Mouse (Mus musculus): ENCODE measurements around the gene Hmga2.

DNA sequence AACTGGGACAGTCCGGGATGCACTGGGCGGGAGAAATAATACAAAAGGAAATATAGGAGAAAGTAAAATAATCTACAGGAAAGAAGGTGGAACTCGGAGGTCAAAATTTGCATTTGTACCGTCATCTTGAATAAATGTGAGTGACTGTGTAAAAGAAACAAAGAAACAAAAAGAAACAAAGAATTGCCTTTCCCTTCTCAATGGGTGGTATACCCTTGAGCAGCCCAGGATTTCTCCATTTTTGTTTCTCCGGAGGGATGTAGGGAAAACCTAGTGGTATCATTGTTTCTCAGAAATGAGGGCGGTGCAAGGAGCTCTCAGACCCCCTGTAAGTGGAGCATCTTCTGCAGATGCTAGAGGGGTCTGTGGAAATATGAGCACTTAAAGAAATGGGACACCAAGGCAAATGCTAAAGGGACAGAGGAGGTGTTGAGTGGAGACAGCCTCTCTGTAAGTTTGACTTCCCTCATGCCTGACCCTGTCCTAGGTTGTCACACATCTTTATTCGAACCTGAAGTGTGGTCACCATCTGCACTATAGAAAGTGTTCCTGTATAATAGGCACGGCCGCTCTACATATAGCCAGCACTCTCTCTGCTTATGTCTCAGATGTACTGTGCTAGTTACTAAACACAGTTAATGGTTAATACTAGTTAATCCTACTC lies 45.8 kb upstream of the Hmga2 start:
- TF ChIP-seq CTCF (IDR thresholded peaks at IDR 0.05; ENCODE audit: low read depth, low read length) (no peak), POLR2A (IDR thresholded peaks at IDR 0.05; ENCODE audit: insufficient read depth, low read length) (no peak), EP300 (IDR thresholded peaks at IDR 0.05; ENCODE audit: insufficient read depth, low read depth, low read length) (no peak)

Measured in ES-Bruce4 (cell line).